Mouse (Mus musculus): Measurements from ENCODE around the gene Chrd.

GRCm38 (mm10) chr16:20736168-20736567 lies 3.2 kb downstream of the Chrd start:
- TF ChIP-seq USF1 (IDR thresholded peaks at IDR 0.05; ENCODE audit: low read depth), result no peak
- no peak for TF ChIP-seq CTCF (IDR thresholded peaks at IDR 0.05; ENCODE audit: control insufficient read depth, insufficient read depth, insufficient read length)
- TF ChIP-seq MAX (IDR thresholded peaks at IDR 0.05), result no peak
- no peak for TF ChIP-seq MYOD1 (IDR thresholded peaks at IDR 0.05; ENCODE audit: control insufficient read depth, insufficient read length, low read depth)
- no peak for TF ChIP-seq CEBPB (IDR thresholded peaks at IDR 0.05; ENCODE audit: low read depth)
- TF ChIP-seq MYOG (IDR thresholded peaks at IDR 0.05; ENCODE audit: control insufficient read depth, extremely low read depth, insufficient read length), result no peak
